Mouse (Mus musculus): ENCODE data around the gene Fkbp11. TPM values are rescaled to one million over a fixed set of nuclear protein-coding genes. Genes with fewer than 3 reads are reported as not detected.

Fkbp11 gene
- polyA plus RNA-seq, 1 experiment: not detected

DNA sequence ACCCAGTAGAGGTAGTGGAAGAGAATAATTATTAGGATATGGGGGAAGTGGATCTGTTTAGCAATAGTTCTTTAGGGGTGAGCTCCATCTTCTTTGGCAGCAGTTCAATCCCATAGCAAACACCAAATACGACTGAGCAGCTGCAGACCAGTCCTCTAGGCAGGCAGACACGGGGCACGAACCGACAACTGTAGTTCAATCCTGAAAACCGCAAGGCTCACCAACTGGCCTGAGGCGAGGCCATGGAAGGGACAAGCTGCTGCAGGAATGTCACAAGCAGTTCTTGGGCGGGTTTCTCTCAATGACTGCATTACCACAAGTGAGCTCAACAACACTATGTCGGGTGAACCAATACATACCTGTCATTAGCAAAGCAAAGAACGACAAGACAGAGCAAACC, 23.7 kb downstream of the Fkbp11 start:
- H3K4me3 ChIP-seq (ENCODE audit: insufficient read depth, low read length): no peak overlapping the region
- peaks cover 4% of the 10 kb centered on the region for H3K4me1 ChIP-seq (ENCODE audit: control insufficient read depth, insufficient read depth, low read length)
- H3K27ac ChIP-seq (ENCODE audit: insufficient read depth, low read depth, low read length): no peak overlapping the region
- no peak for TF ChIP-seq CTCF (IDR thresholded peaks at IDR 0.05; ENCODE audit: low read depth, low read length)
- TF ChIP-seq POLR2A (IDR thresholded peaks at IDR 0.05; ENCODE audit: borderline replicate concordance, low read depth, low read length): no peak

- no peaks in the 10 kb centered on the region for H3K4me1 ChIP-seq (ENCODE audit: control insufficient read depth, insufficient read depth, low read length)
- peak overlapping the region; percentile 16; the same call in 1 of the 2 replicates for H3K4me3 ChIP-seq (ENCODE audit: insufficient read depth, low read length)
- no peak overlapping the region for H3K27ac ChIP-seq (ENCODE audit: insufficient read depth, low read depth, low read length)
- TF ChIP-seq POLR2A (IDR thresholded peaks at IDR 0.05; ENCODE audit: borderline replicate concordance, low read depth, low read length) (no peak), CTCF (IDR thresholded peaks at IDR 0.05; ENCODE audit: low read depth, low read length) (peak; percentile 49; the same call in 1 of the 2 replicates)
These were observed 28.6 kb downstream of the Fkbp11 start for GRCm38 (mm10) chr15:98699190-98700105.

- no peak for TF ChIP-seq CTCF (IDR thresholded peaks at IDR 0.05; ENCODE audit: low read depth, low read length)
- no peak for TF ChIP-seq POLR2A (IDR thresholded peaks at IDR 0.05; ENCODE audit: borderline replicate concordance, low read depth, low read length)
These were observed 31.8 kb downstream of the Fkbp11 start for GRCm38 (mm10) chr15:98696216-98696615.

DNA sequence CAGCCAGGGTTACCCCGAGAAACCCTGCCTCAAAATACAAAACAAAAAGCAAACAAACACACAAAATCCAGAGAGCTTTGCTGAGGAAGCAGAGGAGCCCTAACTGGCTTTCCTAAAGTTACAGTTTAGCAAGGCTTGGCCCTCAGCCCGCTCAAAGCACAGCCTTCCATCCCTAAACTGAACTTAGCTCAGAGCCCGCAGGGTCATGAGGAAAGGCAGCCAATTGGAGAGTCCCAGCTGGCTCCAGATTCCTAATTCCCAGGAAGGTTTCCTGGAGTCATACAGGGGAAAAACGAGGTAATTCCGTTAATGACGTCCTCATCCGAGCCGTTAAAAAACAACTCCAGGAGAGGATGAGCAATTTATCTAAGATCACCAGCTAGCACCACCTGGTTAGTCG, 32.3 kb downstream of the Fkbp11 start:
- Histone ChIP-seq H3K4me3 (ENCODE audit: insufficient read depth, low read length) (no peak overlapping the region), H3K27ac (ENCODE audit: insufficient read depth, low read depth, low read length) (no peak overlapping the region), H3K4me1 (ENCODE audit: control insufficient read depth, insufficient read depth, low read length) (no peaks in the 10 kb centered on the region)
- TF ChIP-seq CTCF (IDR thresholded peaks at IDR 0.05; ENCODE audit: low read depth, low read length) (no peak), POLR2A (IDR thresholded peaks at IDR 0.05; ENCODE audit: borderline replicate concordance, low read depth, low read length) (no peak)

More at GRCm38 (mm10) chr15:98696216-98696615, 31.8 kb downstream of the Fkbp11 start:
- no peak overlapping the region for H3K4me3 ChIP-seq (ENCODE audit: insufficient read depth, low read length)
- no peaks in the 10 kb centered on the region for H3K4me1 ChIP-seq (ENCODE audit: control insufficient read depth, insufficient read depth, low read length)
- H3K27ac ChIP-seq (ENCODE audit: insufficient read depth, low read depth, low read length): no peak overlapping the region

GRCm38 (mm10) chr15:98692171-98692715, 35.8 kb downstream of the Fkbp11 start:
- Histone ChIP-seq H3K4me3 (ENCODE audit: insufficient read depth, low read length) (no peak overlapping the region), H3K27ac (ENCODE audit: insufficient read depth, low read depth, low read length) (no peak overlapping the region), H3K4me1 (ENCODE audit: control insufficient read depth, insufficient read depth, low read length) (no peaks in the 10 kb centered on the region)
- no peak for TF ChIP-seq POLR2A (IDR thresholded peaks at IDR 0.05; ENCODE audit: borderline replicate concordance, low read depth, low read length)
- TF ChIP-seq CTCF (IDR thresholded peaks at IDR 0.05; ENCODE audit: low read depth, low read length): no peak

DNA sequence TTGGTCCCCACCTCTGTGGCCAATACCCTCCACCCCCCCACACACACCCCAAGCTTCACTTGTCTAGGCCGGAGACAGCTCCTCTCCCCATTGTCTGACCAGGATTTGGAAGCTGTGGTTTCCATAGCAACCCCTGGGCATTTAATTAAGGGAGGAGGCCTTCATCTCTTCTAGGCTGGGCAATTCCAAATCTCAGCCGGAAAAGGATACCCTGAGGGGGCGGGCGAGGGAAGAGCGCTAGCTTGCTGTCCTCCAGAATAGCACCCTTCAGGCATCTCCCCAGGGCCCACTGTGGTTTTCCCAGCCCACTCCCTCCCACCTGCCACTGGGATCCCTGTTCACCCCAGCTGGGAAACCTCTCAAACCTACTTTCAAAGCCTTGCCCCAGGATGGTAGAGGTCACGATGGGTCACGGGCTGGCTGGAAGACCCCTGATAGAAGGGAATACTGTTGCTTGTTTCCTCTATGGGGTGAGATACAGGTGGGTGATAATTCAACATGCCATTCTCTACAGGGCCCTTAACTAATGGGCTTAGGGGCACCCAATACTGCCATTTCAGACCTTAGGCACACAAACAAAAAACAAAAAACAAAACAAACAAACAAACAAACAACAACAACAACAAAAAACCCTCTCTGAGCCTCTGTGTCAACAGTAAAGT, 36.4 kb downstream of the Fkbp11 start:
- no peak overlapping the region for H3K27ac ChIP-seq (ENCODE audit: insufficient read depth, low read depth, low read length)
- TF ChIP-seq CTCF (IDR thresholded peaks at IDR 0.05; ENCODE audit: low read depth, low read length) (no peak), POLR2A (IDR thresholded peaks at IDR 0.05; ENCODE audit: borderline replicate concordance, low read depth, low read length) (no peak)
- H3K4me1 ChIP-seq (ENCODE audit: control insufficient read depth, insufficient read depth, low read length): peaks cover 2% of the 10 kb centered on the region; the same call in 1 of the 2 replicates
- H3K4me3 ChIP-seq (ENCODE audit: insufficient read depth, low read length): no peak overlapping the region

DNA sequence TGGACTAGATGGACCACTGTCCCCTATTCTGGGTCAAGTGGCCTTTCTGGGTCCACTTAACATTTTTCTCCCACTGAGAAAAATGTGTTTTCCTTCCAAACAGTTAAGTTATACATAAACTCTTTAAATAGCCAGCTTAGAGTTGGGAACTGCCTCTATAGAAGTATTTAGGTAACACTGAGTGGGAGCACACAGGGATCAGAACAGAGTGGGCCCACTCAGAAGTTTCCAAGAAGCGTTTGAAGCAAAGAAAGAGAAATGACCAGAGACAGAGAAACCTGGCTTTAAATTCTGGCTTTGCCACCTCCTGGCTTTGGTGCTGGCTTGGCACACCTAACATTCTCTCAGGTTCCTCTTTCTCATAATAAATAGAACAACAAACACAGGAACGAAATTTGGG, 38.3 kb downstream of the Fkbp11 start:
- Histone ChIP-seq H3K27ac (ENCODE audit: insufficient read depth, low read depth, low read length) (no peak overlapping the region), H3K4me1 (ENCODE audit: control insufficient read depth, insufficient read depth, low read length) (peaks cover 10% of the 10 kb centered on the region), H3K4me3 (ENCODE audit: insufficient read depth, low read length) (no peak overlapping the region)
- no peak for TF ChIP-seq POLR2A (IDR thresholded peaks at IDR 0.05; ENCODE audit: borderline replicate concordance, low read depth, low read length)
- no peak for TF ChIP-seq CTCF (IDR thresholded peaks at IDR 0.05; ENCODE audit: low read depth, low read length)

- H3K4me1 ChIP-seq (ENCODE audit: control insufficient read depth, insufficient read depth, low read length): peaks cover 27% of the 10 kb centered on the region
- TF ChIP-seq POLR2A (IDR thresholded peaks at IDR 0.05; ENCODE audit: borderline replicate concordance, low read depth, low read length) (no peak), CTCF (IDR thresholded peaks at IDR 0.05; ENCODE audit: low read depth, low read length) (peak; percentile 38; the same call in 1 of the 2 replicates)
- no peak overlapping the region for H3K27ac ChIP-seq (ENCODE audit: insufficient read depth, low read depth, low read length)
- H3K4me3 ChIP-seq (ENCODE audit: insufficient read depth, low read length): no peak overlapping the region
These were observed 42.1 kb downstream of the Fkbp11 start for GRCm38 (mm10) chr15:98685926-98686325.

GRCm38 (mm10) chr15:98683746-98684145, 44.3 kb downstream of the Fkbp11 start:
- H3K27ac ChIP-seq (ENCODE audit: insufficient read depth, low read depth, low read length): peak overlapping the region; percentile 56
- H3K4me3 ChIP-seq (ENCODE audit: insufficient read depth, low read length): no peak overlapping the region
- peaks cover 27% of the 10 kb centered on the region for H3K4me1 ChIP-seq (ENCODE audit: control insufficient read depth, insufficient read depth, low read length)
- TF ChIP-seq POLR2A (IDR thresholded peaks at IDR 0.05; ENCODE audit: borderline replicate concordance, low read depth, low read length) (no peak), CTCF (IDR thresholded peaks at IDR 0.05; ENCODE audit: low read depth, low read length) (no peak)

All from bone marrow macrophage, adult 2 months (primary cell).